Mouse (Mus musculus) left cerebral cortex, adult 18-20 months (tissue): ENCODE data around the gene Mcam. TPM values are rescaled to one million over a fixed set of nuclear protein-coding genes. Genes with fewer than 3 reads are reported as not detected.
A peak's percentile ranks its signal among the peaks of the same experiment; 100 is the strongest.
"Not testable (repeated sequence)": the region's sequence is repeated elsewhere in the genome, so short reads cannot be mapped to it uniquely, and the experiment has no call there.

Experiments used
- DNase-seq, 2 experiments: peaks; one replicate each; pipeline ENCODE4 v3.0.0; 2021 to 2022; ENCODE audit warnings: low spot score in 2 of 2, mixed read lengths in 1 of 2
- total RNA-seq, 2 experiments: library from RNA; stranded (reverse); gene quantifications; 2 replicates each; pipeline ENCODE4 v1.2.3; 2021

Gene Mcam
- total RNA-seq, 2 experiments from 2014 or later = 8.7 to 10.3 TPM

DNA sequence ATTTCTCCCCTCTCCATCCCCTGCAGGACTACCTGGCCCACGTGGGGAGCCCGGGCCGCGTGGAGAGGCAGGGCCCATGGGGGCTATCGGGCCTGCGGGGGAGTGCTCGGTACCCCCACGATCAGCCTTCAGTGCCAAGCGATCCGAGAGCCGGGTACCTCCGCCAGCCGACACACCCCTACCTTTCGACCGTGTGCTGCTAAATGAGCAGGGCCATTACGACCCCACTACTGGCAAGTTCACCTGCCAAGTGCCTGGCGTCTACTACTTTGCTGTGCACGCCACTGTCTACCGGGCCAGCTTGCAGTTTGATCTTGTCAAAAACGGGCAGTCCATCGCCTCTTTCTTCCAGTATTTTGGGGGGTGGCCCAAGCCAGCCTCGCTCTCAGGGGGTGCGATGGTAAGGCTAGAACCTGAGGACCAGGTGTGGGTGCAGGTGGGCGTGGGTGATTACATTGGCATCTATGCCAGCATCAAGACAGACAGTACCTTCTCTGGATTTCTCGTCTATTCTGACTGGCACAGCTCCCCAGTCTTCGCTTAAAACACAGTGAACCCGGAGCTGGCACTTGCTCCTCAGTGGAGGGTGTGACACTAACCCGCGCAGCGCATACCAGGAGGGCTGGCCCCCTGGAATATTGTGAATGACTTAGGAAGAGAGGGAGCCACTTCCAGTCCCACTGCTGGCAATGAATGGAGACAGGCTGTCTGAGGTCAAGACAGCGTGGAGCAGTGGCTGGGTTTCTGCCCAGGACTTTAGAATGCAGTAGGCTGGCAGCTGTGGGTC lies 25.8 kb upstream of the Mcam start:
- DNase-seq = no peak

DNA sequence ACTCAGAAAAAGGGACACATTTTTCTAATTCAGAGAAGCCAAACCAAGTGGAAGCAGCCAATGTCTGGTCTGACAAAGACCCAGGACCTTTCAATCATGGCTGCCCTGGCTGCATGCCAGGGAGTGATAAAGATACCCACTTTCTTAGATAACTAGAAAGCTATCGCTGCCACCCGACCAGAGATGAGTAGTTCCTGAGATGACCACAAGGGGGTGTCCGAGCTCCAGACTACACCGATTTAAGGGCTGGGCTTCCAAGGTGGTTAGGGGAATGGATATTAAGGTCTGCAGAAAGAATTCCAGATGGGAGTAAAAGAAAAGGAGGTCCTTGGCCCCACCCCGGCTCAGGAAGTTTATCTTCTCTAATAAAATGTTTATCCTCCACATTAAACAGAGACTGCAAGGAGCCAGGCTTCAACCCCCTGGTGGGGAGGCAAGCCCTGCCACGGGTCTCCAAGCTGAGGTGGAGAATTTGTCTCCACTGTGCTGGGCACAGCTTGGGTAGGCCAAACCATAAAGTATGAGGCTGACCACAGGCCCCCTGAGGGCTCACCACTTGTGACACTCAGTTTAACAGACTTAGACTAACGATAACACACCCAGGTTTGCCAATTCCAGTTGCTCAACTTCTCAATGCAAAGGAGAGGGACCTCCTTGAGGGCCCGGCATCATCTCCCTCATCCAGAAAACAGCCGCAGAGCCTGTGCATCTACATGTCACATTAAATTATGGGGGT lies 24.7 kb upstream of the Mcam start:
- DNase-seq = peak; percentile 77 to 85

DNA sequence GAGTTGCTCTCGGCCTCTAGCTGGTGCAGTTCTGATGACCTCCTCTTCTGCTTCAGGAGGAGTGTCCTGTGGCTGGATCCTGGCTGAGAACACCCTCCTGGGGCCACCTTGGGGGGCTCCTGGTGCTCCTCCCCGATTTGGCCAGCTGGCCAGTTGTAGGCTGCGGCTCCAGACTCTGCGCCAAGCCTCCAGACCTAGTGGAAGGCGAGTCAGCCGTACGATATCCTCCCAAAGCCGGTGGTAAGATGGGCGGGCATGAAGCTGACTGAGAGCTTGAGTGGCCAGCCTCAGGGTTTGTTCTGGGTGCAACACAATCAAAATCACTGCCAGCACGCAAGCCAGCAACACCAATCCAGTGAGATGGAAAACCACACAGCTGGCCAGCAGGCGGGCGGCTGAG lies 22.4 kb upstream of the Mcam start:
- DNase-seq = not testable (repeated sequence)

DNA sequence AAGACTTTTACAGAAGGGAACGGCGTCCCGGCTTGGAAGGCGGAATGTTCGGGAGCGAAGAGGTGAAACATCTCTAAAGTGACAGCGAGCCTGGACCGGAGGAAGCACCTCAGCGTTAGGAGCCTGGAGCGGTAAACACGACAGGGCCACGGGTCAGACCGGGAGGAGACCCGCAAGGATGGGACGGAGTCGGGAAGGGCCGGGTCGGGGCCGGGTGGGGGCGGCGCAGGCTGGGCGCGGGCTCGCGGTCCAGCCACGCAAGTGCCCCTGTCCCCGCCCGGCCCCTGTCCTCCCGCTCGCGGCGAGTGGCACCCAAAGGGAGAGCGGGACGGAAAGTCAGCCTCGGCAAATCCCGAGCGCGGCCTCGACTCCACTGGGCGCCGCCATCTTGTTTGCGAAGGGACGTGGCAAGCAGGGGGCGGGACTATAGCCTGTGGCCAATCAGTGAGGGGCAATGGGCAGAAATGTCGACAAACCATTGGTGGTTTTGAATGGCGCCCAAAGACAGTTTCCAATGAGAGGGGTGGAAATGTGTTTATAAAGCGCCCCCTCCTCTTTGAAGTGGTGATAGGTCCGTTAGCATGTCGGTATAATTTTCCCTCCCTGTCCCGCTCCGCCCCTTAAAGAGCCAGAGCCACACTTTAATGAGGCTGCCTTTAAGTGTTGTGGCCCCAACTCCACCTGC lies 21.0 kb upstream of the Mcam start, which contains the start of the genes Gm49380 and Rnf26:
TSS of gene Gm49380 (minus strand) at position 396 of the 685 bp plus-strand sequence.
TSS of gene Rnf26 (minus strand) at position 413 of the 685 bp plus-strand sequence.
- DNase-seq = peak; percentile 94 to 96

DNA sequence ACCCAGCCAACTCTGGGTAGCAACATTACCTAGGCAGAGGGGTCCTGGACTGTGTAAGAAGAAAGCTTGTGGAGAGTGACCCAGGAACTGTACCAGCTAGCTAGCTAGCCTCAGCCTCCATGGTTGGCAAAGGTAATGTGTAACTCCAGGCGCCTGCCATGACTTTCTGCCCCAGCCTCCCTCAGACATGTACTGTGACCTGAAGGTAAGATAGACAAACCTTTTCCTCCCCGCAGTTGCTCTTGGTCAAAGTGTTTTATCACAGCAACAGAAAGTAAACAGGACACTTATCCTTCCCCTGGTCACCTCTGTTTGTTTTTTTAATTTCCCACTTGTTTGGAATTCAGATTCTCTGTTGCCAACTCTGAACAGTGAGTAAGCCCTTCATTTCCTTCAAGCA lies 19.8 kb upstream of the Mcam start:
- DNase-seq = no peak

DNA sequence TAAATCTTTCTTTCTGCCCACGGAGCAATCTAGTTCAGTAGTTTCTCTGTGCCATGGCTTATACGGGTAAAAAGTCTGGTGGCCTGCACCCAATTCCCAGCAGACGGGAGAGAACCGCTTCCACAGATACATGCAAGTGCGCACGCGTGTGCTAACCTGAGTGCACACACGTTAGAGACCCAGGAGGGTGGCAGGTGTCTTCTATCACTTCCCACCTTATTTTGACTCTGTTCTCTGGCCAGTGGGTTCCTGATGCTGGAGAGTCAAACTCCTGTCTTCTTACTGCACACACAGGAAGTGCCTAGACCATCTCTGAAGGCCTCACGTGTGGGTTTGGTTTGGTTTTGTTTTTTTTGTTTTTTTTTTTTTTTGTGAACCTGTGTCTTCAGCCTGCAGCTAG lies 18.7 kb upstream of the Mcam start:
- no peak for DNase-seq

DNA sequence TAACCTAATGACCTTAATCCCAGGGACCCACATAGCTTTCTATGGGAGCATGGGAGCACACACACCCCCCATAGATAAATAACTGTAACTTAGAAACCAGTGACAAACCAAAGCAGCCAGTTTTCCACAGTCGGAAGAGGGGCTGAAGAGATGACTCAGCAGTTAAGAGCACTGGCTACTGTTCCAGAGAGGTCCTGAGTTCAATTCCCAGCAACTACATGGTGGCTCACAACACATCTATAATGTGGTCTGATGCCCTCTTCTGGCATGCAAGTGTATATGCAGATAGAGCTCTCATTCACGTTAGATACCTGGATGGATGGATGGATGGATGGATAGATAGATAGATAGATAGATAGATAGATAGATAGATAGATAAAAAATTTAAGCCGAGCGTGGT lies 18.1 kb upstream of the Mcam start:
- no peak for DNase-seq

DNA sequence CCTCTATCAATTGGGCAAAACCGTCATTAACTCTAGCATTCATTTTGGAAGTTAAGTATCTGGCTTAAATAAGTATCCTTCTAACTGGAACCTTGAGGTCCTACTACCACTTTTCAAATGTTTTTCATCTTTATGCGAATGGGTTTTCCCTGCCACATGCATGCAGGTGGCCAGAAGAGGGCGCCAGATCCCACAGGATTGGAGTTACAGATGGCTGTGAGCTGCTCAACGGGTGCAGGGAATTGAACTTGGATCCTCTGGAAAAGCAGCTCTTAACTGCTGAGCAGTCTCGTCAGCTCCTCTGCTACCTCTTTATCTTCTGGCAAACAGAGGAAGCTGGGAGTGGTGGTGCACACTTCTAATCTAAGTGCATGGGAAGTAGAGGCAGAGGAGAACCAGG lies 15.3 kb upstream of the Mcam start:
- peak in 1 of 2 experiments; percentile 41 for DNase-seq

DNA sequence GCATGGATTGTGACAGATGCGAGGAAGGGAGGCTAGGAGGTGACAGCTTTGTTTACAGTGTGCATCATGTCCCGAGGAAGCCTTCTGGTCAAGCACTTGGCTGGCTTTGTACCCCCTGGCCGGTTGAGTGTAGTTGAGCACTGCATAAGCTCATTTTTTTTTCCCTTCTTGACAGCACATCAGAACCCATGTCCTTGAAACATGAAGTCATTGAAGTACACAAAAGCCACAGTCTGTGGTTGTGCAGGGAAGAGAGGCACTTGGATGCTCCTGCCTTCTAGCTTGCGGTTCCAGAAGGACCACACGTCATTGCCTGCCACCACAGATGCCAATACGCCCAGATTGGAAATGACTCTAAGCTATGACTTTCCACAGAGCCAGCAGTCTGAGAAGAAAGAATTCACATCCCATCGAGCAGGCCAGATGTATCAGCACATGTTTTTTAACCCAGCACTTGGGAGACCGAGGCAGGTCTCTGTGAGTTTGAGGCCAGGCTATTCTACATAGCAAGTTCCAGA lies 14.3 kb upstream of the Mcam start:
- no peak for DNase-seq

DNA sequence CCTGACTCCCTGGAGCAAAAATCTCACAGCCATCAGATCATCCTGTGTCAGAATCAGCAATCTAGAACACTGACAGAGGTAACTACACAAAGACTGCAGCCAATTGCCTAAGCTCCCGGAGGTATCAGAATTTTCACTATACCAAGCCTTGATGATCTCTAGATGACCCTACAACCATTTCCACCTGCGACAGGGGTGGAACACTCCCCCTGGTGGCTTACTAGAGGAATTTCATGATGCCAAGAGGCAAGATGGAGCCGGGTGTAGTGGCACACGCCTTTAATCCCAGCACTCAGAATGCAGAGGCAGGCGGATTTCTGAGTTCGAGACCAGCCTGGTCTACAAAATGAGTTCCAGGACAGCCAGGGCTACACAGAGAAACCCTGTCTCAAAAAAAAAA lies 10.0 kb upstream of the Mcam start:
- no peak for DNase-seq

DNA sequence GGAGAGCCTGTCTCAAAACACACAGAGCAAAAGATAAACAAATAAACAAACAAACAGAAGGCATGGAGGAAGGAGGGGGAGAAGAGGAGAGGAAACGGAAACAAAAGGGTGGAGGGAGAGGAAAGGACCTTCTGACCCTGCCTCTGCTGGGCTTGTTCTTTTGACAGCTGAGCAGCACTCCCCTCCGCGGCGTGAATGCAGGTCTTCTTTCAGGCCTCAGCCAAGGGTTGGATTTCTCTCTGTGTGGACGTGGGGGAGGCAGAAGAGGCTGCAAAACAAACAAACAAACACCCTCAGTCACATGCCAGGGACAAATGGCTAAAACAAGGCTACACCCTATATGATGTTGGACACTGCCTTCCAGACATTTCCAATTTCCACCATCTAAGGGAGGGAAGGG lies 9.2 kb upstream of the Mcam start:
- DNase-seq = no peak

DNA sequence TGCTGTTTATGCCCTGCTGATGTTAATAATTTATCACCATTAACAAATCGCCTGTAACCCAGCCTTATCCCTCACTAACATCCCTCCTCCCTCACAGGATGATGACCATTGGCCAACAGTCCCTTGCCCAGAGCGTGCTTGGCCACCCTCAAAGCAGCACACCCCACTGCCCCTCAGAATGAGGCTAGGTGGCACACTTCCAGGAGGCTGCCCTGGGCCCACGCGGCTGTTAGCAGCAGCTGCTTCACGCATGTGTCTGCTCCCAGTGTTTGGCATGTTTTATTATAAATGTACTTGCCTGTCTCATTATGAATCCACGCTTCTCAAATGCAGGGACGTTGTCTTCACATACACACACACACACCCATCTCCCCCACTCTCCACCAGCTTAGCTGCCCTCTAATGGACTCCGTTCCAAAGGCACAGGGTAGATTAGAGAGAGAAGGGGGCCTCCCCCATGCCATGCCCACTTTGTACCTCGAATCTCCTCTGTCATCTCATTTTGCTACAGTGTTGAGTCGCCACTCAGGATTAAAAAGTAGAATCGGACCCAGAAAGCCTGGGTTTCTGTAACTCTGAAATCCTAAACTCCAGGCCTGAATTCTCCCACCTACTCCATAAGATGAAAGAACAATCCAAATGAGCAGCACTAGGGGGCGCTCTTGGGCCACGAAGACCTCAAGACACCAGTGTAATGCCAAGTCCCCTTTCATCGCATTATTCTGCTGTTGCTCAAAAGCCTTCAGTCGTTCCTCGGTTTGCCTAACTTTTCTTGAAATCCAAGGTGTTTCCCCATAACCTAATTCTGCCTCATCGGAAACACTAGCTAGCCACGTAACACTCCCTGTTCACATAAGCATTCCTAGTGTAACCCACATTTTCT lies 8.5 kb upstream of the Mcam start:
- peak; percentile 89 to 90 for DNase-seq

DNA sequence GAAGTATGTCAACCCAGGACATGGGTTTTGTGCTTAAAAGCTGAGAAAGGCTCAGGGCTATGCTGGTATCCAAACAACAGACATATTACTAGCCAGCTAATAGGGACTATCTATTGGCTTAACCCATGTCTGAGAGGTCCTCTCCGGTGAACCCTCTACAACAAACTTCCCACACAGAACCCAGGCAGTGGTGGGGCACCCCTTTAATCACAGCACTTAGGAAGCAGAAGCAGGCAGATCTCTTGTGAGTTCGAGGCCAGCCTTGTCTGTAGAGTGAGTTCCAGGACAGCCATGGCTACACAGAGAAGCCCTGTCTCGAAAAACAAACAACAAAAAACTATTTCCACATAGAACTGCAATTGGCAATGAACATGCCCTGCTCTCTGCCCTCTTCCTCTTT lies 7.5 kb upstream of the Mcam start:
- no peak for DNase-seq

DNA sequence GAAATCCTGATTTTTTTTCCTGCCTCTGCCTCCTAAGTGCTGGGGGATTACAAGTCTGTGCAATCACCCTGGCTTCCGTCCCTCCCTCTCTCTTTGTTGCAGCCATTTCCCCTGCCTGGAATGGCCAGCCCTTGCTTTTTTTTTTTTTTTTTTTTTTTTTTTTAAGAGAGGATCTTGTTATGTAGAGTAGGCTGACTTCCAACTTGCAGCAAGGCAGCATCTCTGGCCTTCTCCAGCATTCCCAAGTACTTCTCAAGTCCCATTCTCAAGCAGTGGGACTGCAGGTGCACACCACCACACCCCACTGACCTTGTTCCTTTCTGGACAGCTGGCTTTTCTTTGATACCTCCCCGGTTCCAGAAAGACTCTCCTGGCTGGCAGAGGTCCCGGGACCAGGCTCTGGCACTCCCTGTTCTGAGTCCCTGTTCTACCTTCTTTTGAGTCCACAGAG lies 6.9 kb upstream of the Mcam start:
- no peak for DNase-seq

DNA sequence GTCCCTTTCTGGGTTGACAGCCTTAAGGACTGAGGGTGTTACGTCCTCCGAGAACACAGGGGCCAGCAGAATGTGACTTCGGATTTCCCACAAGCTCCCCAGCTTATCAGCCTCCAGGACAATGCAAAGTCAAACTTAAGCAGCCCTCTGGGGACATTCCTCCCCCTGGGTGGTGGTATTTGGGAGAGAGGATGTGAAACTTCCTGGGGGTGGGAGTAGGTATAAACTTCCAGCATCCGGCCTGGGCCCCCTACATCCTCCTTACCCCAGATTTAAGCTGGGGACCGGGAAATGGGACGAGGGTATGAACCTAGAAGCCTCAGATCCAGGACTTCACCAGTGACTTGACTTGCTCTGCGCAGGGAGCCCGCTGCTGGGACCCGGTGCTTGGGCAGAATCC lies 4.6 kb upstream of the Mcam start:
- no peak for DNase-seq

DNA sequence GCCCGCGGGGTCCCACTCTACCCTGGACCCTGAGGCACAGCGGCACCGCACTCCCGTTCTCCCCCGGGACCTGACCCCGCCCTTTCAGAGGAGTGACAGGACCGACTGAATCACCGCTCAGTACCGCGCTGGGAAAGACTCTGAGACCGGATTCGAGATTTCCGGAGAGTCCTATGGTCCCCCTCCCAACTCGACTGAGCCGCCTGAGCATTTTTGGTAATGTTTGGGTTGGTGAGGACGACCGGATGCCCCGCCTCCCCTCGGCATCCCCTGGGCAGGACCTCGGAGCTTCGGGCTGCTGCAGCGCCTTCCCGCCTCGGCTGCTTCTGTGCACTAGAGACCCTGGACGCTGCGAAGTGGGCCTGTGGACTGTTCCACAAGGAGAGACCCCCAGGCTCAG lies 4.2 kb upstream of the Mcam start:
- DNase-seq = no peak

DNA sequence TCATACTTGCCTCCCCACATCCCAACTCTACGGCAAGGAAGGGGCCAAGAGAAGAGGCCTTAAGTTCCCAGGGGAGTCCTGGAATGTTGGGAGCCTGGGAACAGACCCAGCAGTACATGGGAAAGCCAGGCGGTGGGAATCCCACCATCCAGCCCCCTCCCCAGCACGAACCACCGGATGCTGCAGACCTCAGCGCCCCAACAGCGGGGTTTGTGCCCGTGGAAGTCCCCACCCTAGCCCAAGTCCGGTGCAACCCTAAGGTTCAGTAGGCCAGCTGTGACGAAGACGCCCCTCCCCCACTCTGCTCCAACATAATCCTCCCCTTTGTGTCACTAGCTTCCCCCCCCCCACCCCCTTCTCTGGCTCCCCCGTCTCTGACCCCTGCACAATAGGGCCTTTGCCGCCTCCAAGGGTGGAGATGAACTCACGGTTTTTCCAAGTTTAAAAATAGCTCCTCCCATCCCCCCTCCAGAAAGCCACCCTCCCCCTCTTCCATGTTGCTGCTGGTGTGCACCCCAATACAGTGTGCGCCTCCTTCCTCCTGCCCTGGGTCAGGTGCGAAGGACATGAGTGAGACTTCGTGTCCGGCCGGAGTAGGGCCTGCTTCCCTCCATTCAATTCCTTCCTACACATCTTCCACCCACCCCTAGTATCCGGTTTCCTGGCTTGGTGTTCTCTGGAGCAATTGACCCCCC lies 3.5 kb upstream of the Mcam start:
- DNase-seq = peak in 1 of 2 experiments; percentile 27

DNA sequence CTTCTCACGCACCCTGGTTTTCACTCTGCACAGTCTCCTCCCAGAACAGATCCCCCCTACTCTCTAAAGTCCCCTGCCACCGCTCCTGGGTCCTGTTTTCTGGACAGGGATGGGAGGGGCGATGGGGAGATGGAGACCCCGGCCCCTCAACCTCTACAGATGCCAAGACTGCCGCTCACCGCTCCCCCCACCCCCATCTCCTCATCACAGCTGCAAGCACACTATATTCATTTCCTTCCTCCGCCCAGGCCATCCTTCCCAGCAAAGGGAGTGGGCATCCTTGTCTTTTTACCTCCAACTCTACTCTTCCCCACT lies 3.0 kb upstream of the Mcam start:
- DNase-seq = no peak

DNA sequence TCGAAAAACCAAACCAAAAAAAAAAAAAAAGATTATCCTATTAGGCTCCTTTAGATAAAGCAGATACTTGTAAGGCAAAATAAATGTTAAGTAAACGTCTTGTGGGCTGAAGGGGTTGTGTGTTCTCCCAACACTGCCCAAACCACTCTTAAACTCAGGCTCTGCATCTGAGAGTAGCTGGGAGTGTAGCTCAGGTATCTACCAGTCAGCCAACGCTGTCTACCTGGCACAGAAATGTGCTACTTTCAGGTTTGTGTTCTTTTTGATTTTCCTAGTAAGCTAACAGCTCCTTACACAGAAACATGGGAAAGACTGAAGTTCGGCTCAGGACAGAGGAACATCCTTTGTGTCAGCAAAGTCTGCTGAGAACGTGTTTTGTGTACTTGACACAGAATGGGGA lies 2.1 kb upstream of the Mcam start:
- no peak for DNase-seq

DNA sequence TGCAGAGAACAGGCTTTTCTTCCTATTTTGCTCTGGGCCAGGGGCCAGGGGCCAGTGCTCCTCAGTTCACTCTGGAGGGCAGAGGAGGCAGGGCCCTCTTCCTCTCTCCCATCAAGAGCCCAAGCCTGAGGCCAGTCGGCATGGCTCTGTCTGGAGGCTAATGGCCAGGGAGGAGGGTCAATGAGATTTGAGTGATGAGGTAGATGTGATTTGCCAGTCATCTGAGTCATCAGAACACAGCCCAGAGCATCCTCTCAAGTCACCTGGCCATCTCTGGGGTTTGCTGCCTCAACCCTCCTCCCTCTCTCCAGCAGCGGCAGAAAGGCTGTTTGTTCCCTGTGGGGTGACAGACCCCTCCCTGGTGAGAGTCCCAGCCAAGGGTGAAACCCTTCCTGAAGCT lies 982 bp upstream of the Mcam start:
- no peak for DNase-seq
